Mouse (Mus musculus): ENCODE data around the gene Fam166b. TPM values are rescaled to one million over a fixed set of nuclear protein-coding genes. Genes with fewer than 3 reads are reported as not detected.
A peak's percentile ranks its signal among the peaks of the same experiment; 100 is the strongest.

The Fam166b gene
- polyA plus RNA-seq, 1 experiment from 2014 or later, result 0.70 TPM

DNA sequence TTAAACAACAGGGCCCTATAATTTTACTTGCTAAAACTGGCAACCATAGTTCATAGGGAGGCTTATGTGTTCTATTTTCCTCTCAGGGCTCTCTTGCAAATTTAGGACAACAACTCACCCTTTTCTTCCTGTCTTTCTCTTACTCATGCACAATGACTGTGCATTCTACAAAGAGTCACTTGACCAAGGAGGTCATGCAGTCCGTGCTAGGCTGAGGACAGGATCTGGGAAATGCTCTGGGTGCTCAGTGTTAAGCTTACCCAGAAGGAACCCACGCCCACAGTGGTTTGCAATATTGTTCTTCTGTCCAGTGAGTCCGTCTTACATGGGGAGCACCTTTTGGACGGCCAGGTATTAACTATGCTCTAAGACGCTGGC lies 44.9 kb downstream of the Fam166b start:
- no peak overlapping the region for H3K4me2 ChIP-seq (replicated peaks)
- H3K9ac ChIP-seq (replicated peaks), result no peak overlapping the region
- no peak for ATAC-seq (replicated peaks)
- WGBS, result 87% methylated on average over 5 of the region's 5 CpGs
- H3K4me1 ChIP-seq, result peaks cover 29% of the 10 kb centered on the region
- H3K27ac ChIP-seq (replicated peaks), result no peak overlapping the region
- H3K36me3 ChIP-seq, result 0 out of 2 replicates have a peak, but pooled peaks cover 3% of the 10 kb centered on the region
- no peak overlapping the region for H3K4me3 ChIP-seq
- no peaks in the 10 kb centered on the region for H3K9me3 ChIP-seq
- H3K27me3 ChIP-seq, result no peaks in the 10 kb centered on the region

DNA sequence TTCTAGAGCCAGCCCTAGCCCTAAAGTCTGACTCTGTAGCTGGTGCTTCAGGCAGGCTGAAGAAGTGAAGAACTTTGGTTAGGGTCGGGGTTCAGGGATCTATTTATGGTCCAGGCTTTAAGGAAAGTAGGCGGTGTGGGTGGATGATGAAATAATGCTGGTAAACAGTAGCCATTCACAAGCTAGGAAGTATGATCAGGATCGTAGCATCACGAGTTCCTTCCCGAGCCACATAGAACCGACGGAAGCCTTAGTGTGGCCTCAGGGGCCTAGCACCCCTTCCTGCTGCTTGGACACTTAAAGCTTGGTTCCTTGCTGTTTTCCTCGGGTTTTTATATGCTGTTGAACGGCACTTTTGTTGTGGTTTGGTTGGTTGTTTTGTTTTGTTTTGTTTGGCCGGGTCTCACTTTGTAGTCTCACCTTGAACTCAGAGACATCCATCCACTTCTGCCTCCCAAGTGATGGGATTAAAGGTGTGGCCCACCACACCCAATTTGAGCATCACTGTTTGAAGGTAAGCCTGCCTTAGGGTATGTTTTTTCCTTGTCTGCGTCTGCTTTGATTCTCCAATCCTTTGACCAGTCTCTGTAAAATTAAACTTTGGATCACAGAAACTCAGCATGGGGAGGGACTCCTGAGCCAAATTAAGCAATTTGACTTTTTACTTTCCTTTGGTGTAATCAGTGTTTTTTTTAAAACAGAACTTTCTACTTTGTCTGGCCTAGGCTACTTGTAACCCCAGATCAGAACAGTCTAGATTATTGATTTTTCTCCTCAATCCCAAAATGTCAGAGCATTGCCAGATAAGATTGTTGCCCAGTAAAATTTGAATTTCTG lies 45.5 kb downstream of the Fam166b start:
- Histone ChIP-seq H3K4me3 (peak overlapping the region; percentile 56), H3K36me3 (no peaks in the 10 kb centered on the region), H3K9me3 (no peaks in the 10 kb centered on the region), H3K27me3 (no peaks in the 10 kb centered on the region), H3K9ac (replicated peaks) (no peak overlapping the region), H3K27ac (replicated peaks) (no peak overlapping the region), H3K4me1 (peaks cover 29% of the 10 kb centered on the region), H3K4me2 (replicated peaks) (peak overlapping the region; percentile 80)
- WGBS, result 80% methylated on average over 11 of the region's 11 CpGs
- ATAC-seq (replicated peaks), result no peak

DNA sequence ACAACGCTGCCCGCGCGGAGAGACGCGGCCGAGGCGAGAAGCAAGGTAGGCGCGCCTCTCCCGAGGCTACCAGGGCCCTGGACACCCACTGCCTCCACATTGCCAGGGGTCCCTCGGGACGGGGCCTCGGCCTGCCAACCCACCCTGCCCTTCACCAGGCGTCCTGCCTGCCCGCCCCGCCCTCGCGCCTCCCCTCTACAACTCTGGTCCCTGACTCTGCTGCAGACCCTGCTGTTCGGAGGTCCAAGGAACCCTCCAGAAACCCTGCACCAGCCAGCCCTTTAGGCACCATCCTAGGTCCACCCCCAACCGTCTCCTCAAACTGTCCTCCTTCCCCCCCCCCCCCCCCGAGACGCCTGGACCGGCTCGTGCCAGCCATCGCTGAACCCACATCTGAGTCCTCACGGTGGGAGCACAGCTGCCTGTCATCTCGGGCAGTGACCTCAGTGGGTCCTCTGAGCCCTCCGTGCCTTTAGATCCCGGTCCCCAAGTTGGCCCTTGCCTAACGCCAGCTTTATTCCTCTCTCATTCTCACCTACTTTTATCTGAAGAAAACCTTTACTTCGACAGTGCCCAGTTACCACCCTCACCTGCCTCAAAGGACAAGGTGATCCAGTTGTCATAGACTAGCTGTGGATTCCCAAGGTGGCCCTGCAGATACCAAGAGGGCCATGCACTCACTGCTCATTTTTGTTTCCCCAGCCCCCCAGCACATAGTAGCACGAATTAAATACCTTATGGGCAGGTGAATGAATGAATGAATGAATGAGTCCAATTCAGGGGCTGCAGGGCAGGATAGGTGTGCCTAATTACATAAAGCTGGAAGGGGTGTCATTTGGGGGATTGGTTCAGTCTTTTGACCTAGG lies 46.5 kb downstream of the Fam166b start:
- ATAC-seq (replicated peaks), result peak; percentile 7; the same call in 1 of the 2 replicates
- Histone ChIP-seq H3K4me3 (peak overlapping the region; percentile 56), H3K9ac (replicated peaks) (peak overlapping the region; percentile 73), H3K4me1 (peaks cover 29% of the 10 kb centered on the region), H3K36me3 (no peaks in the 10 kb centered on the region), H3K27ac (replicated peaks) (peak overlapping the region; percentile 72), H3K27me3 (no peaks in the 10 kb centered on the region), H3K9me3 (no peaks in the 10 kb centered on the region), H3K4me2 (replicated peaks) (peak overlapping the region; percentile 80)
- WGBS, result 6% methylated on average over 33 of the region's 33 CpGs

DNA sequence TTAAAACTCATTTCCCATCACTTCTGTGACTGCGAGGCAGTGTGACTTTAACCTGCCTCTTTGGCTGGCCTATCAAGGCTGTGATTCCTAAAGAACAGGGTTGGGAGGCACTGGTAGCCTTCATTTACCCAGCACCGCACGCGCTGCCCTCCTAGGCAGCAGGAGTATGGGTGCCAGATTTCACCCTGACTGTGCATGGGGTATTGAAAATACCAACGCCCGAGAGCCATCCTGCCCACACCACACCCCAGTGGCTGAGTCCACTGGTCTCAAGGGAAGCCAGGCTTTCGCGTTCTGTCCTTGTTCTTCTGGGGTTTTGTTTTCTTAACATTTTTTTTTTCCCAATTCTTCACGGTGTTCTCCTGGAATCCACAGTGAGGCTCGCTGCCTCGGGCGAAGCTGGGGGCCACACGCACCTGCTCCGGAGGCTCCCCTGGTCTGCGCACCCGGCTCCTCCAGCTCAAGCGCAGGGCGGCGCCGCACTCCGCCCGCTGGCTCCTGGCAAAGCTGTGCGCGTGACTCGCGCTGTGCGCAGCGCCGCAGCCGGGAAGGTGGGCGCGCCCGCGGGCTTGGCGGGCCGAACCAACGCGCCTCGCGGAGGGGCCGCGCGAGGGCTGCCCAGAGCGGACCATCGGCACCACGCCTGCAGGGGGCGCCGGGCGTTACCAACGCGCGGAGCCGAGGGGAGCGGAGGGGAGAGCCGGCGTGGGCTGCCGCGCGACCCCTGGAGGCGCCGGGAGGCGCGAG lies 47.4 kb downstream of the Fam166b start, which contains the start of gene Rusc2:
Rusc2 (plus strand) TSS at position 572 of the 747 bp plus-strand sequence.
- H3K27ac ChIP-seq (replicated peaks), result peak within 1 kb of the TSS; percentile 72
- no peaks in the 10 kb centered on the region for H3K27me3 ChIP-seq
- peak within 1 kb of the TSS; percentile 73 for H3K9ac ChIP-seq (replicated peaks)
- peak within 1 kb of the TSS; percentile 80 for H3K4me2 ChIP-seq (replicated peaks)
- H3K9me3 ChIP-seq, result no peaks in the 10 kb centered on the region
- peak; percentile 96 for ATAC-seq (replicated peaks)
- no peaks in the 10 kb centered on the region for H3K36me3 ChIP-seq
- peaks cover 29% of the 10 kb centered on the region for H3K4me1 ChIP-seq
- peak within 1 kb of the TSS; percentile 56 for H3K4me3 ChIP-seq
- under 1% methylated on average over 54 of the region's 63 CpGs for WGBS

DNA sequence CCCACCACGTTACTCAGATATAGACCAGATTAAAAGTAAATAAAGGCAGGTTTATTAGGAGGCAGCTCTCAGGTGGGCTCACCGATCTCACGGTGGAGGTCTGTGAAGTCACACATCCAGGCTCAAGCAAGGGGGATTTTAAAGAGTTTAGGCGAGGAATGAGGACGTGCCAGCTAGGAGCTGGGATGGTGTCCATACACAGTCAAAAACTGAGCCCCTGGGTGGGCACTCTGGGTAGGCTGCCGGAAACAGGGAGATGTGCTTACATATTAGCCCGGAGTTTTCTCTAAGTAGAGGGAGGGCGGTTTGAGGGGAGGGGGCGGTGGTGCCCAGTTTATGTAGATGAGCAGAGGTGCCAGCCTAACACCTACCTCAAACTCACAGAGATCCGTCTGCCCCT lies 48.0 kb downstream of the Fam166b start:
- Histone ChIP-seq H3K9ac (replicated peaks) (peak overlapping the region; percentile 73), H3K4me1 (peaks cover 29% of the 10 kb centered on the region), H3K36me3 (no peaks in the 10 kb centered on the region), H3K27me3 (no peaks in the 10 kb centered on the region), H3K9me3 (no peaks in the 10 kb centered on the region), H3K4me2 (replicated peaks) (peak overlapping the region; percentile 80), H3K27ac (replicated peaks) (no peak overlapping the region), H3K4me3 (peak overlapping the region; percentile 56)
- 49% methylated on average over 10 of the region's 10 CpGs for WGBS
- peak; percentile 3; the same call in 1 of the 2 replicates for ATAC-seq (replicated peaks)

DNA sequence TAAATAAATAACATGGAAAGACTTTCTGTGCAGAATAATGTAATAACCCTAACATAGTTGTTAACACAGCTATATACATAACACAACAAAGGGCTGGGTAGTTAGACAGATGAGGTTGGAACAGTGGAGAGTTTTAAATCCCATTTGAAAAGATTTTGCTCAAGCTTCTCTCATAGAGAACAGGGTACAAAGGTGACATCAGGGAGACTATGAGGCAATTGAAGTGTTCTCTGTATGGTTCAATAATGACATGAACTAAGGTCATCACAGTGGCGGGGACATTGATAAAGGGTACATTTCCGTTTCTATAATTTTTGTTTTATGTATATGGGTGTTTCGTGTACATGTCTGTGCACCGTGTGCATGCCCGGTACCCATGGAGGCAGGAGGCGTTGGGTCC lies 49.3 kb downstream of the Fam166b start:
- H3K4me2 ChIP-seq (replicated peaks), result no peak overlapping the region
- H3K9me3 ChIP-seq, result no peaks in the 10 kb centered on the region
- H3K27ac ChIP-seq (replicated peaks), result no peak overlapping the region
- ATAC-seq (replicated peaks), result no peak
- H3K27me3 ChIP-seq, result no peaks in the 10 kb centered on the region
- H3K4me3 ChIP-seq, result no peak overlapping the region
- WGBS, result 88% methylated on average over 6 of the region's 6 CpGs
- no peak overlapping the region for H3K9ac ChIP-seq (replicated peaks)
- H3K4me1 ChIP-seq, result peaks cover 29% of the 10 kb centered on the region
- H3K36me3 ChIP-seq, result no peaks in the 10 kb centered on the region

Other genes with a start within 250 kb of the Fam166b start
- gene Atp8b5, start 162.0 kb downstream of the Fam166b start, polyA plus RNA-seq (2015; fragmentation: Nextera tagmentation; extraction: Ambion mirVana), result 0.92 and 0.98 TPM in 2 replicates
- 59.8 and 64.3 TPM in 2 replicates for gene Rusc2, start 47.2 kb downstream of the Fam166b start, polyA plus RNA-seq (2015; fragmentation: Nextera tagmentation; extraction: Ambion mirVana)
- gene Tesk1, start 12.8 kb upstream of the Fam166b start, polyA plus RNA-seq (2015; fragmentation: Nextera tagmentation; extraction: Ambion mirVana), result 10.7 and 12.5 TPM in 2 replicates
- gene Cd72, start 25.5 kb upstream of the Fam166b start, polyA plus RNA-seq (2015; fragmentation: Nextera tagmentation; extraction: Ambion mirVana), result 4.3 TPM in 2 replicates
- gene Sit1, start 54.6 kb upstream of the Fam166b start, polyA plus RNA-seq (2015; fragmentation: Nextera tagmentation; extraction: Ambion mirVana), result not detected in 2 replicates
- 61.0 and 61.8 TPM in 2 replicates for gene Ccdc107, start 63.8 kb upstream of the Fam166b start, polyA plus RNA-seq (2015; fragmentation: Nextera tagmentation; extraction: Ambion mirVana)
- 17.5 and 25.3 TPM in 2 replicates for gene Arhgef39, start 70.6 kb upstream of the Fam166b start, polyA plus RNA-seq (2015; fragmentation: Nextera tagmentation; extraction: Ambion mirVana)
- 0.19 and 0.41 TPM in 2 replicates for gene Car9, start 77.8 kb upstream of the Fam166b start, polyA plus RNA-seq (2015; fragmentation: Nextera tagmentation; extraction: Ambion mirVana)
- gene Tpm2, start 94.6 kb upstream of the Fam166b start, polyA plus RNA-seq (2015; fragmentation: Nextera tagmentation; extraction: Ambion mirVana), result 9.7 and 9.8 TPM in 2 replicates
- 77.7 and 78.8 TPM in 2 replicates for gene Creb3, start 133.2 kb upstream of the Fam166b start, polyA plus RNA-seq (2015; fragmentation: Nextera tagmentation; extraction: Ambion mirVana)
- gene Tln1, start 133.6 kb upstream of the Fam166b start, polyA plus RNA-seq (2015; fragmentation: Nextera tagmentation; extraction: Ambion mirVana), result 53.2 and 54.2 TPM in 2 replicates
- gene Rgp1, start 149.6 kb upstream of the Fam166b start, polyA plus RNA-seq (2015; fragmentation: Nextera tagmentation; extraction: Ambion mirVana), result 21.5 and 28.2 TPM in 2 replicates
- 59.1 and 61.0 TPM in 2 replicates for gene Gba2, start 149.7 kb upstream of the Fam166b start, polyA plus RNA-seq (2015; fragmentation: Nextera tagmentation; extraction: Ambion mirVana)
- 0.56 and 0.81 TPM in 2 replicates for gene Msmp, start 155.4 kb upstream of the Fam166b start, polyA plus RNA-seq (2015; fragmentation: Nextera tagmentation; extraction: Ambion mirVana)
- gene Npr2, start 202.8 kb upstream of the Fam166b start, polyA plus RNA-seq (2015; fragmentation: Nextera tagmentation; extraction: Ambion mirVana), result 12.7 and 15.4 TPM in 2 replicates
- gene Spag8, start 224.5 kb upstream of the Fam166b start, polyA plus RNA-seq (2015; fragmentation: Nextera tagmentation; extraction: Ambion mirVana), result 4.3 and 6.7 TPM in 2 replicates
- 65.5 and 74.0 TPM in 2 replicates for gene Hint2, start 227.3 kb upstream of the Fam166b start, polyA plus RNA-seq (2015; fragmentation: Nextera tagmentation; extraction: Ambion mirVana)
- 16.2 TPM in 2 replicates for gene Tmem8b, start 239.8 kb upstream of the Fam166b start, polyA plus RNA-seq (2015; fragmentation: Nextera tagmentation; extraction: Ambion mirVana)
- 1.6 and 1.7 TPM in 2 replicates for gene Fam221b, start 240.0 kb upstream of the Fam166b start, polyA plus RNA-seq (2015; fragmentation: Nextera tagmentation; extraction: Ambion mirVana)